Mouse (Mus musculus): ENCODE results near the gene Syne1. TPM values are rescaled to one million over a fixed set of nuclear protein-coding genes. Genes with fewer than 3 reads are reported as not detected.

Syne1 gene
- polyA plus RNA-seq, 1 experiment = 4.3 TPM

DNA sequence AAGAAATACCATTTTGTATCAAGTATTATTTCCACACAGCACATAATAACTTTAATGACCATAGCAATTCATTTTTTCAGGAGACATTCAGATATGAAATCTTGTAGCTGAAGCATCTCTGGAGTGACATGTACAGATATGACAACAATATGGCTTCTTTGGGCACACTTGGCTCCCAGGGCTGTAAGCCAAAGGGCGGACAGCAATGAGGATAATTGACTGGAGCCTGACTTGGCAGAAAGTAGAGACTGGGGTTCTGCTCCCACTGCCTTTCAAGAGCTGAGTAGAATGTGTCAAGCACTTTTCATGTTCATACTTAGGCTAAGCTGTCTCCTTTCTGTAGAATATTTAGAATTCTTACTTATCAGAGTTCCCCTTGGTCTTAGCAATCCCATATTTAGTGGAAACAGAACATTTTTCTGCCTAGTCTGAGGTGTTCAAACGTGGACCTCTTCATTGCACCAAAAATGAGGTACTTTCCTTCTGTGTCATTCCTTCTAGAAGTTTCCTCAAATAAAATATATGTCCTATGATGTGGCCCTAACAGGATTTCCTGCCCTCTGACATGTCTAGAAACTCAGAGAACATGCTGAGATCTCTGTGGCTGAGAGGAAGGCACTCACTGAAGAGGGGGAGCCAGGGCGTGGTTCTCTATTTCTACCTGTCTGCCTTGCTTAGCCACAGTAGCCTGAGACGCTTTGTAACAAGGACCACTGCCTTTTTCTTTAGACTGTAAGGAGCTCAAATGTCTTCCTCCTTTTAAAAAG, 103.1 kb downstream of the Syne1 start:
- WGBS = 54% methylated on average over 4 of the region's 4 CpGs
- DNase-seq (ENCODE audit: low read depth, low spot score) = no peak

GRCm38 (mm10) chr10:5445313-5445712, 106.0 kb downstream of the Syne1 start:
- no peak for DNase-seq (ENCODE audit: low read depth, low spot score)
- 93% methylated on average over 3 of the region's 3 CpGs for WGBS

GRCm38 (mm10) chr10:5443020-5443419, 108.3 kb downstream of the Syne1 start:
- WGBS = 86% methylated on average over 2 of the region's 2 CpGs
- DNase-seq (ENCODE audit: low read depth, low spot score) = no peak

- WGBS = 68% methylated on average over 2 of the region's 2 CpGs
- DNase-seq (ENCODE audit: low read depth, low spot score) = no peak
Observed at GRCm38 (mm10) chr10:5439802-5440350, 111.4 kb downstream of the Syne1 start.

DNA sequence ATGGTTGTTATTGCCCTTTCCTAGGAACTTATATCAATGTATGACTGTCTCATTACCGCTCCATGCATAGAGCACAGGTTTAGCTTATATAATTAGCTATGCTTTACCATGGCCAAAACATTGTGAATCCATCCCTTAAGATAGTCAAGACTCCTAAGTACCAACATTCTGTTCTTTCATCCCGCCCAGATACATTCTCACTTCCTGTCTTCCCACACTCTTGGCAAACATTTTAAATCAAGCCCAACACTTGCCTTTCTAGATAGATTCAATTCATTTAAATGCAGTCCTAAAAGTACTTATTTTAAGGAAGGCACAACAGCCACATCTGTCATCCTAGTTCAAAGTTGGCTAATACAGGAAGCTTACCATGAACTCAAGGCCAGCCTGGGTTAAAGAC, 113.5 kb downstream of the Syne1 start:
- WGBS = 75% methylated on average over 2 of the region's 2 CpGs
- DNase-seq (ENCODE audit: low read depth, low spot score) = no peak

- no peak for DNase-seq (ENCODE audit: low read depth, low spot score)
- 75% methylated on average over 4 of the region's 4 CpGs for WGBS
Observed at GRCm38 (mm10) chr10:5423984-5424383, 127.3 kb downstream of the Syne1 start.

- WGBS = 72% methylated on average over 3 of the region's 3 CpGs
- DNase-seq (ENCODE audit: low read depth, low spot score) = no peak
Observed at GRCm38 (mm10) chr10:5415730-5416129, 135.6 kb downstream of the Syne1 start.

GRCm38 (mm10) chr10:5384131-5384776, 167.0 kb downstream of the Syne1 start:
- no peak for DNase-seq (ENCODE audit: low read depth, low spot score)
- 69% methylated on average over 6 of the region's 6 CpGs for WGBS

GRCm38 (mm10) chr10:5381536-5381935, 169.7 kb downstream of the Syne1 start:
- no peak for DNase-seq (ENCODE audit: low read depth, low spot score)
- 90% methylated on average over 4 of the region's 4 CpGs for whole genome bisulfite sequencing

GRCm38 (mm10) chr10:5378969-5379368, 172.3 kb downstream of the Syne1 start:
- whole genome bisulfite sequencing = 57% methylated on average over 2 of the region's 2 CpGs

DNA sequence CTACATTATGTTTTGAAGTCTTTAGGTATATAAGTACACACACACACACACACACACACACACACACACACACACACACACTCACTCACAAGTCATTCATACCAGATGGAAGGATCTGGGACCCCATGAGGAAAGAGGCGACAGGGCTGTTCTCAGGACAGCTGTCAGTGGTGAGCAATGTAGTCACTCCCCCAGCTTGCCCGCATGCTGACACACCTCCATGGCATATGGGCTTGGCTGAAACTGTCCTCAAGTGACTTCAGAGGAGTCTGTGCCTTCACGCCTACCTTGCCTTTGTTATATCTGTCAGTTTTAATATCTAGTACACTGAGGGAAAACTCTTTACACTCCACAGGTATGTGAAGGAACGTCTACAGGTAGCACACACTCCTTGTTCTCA, 181.7 kb downstream of the Syne1 start:
- no peak for DNase-seq (ENCODE audit: low read depth, low spot score)
- 57% methylated on average over 4 of the region's 4 CpGs for WGBS

More at GRCm38 (mm10) chr10:5378969-5379368, 172.3 kb downstream of the Syne1 start:
- DNase-seq (ENCODE audit: low read depth, low spot score) = no peak

DNA sequence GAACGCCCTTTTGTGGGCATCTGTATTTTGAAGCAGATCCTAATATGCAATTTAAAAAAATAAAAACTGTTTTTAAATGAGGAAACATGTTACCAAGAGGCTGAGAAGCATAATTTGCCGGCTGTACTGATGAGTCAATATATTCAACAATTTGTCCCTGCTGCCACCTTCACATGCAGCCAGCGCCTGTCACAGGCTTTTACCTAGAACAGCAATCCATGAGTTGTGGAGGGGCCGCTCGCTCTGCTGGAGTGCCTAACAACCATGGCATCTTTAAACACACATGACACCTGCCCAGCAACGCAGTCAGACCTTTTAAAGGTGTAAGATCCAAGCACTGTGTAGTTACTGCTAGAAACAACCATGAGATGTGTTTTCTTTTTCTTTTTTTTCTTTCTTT, 183.0 kb downstream of the Syne1 start:
- DNase-seq (ENCODE audit: low read depth, low spot score) = no peak
- WGBS = 54% methylated on average over 6 of the region's 6 CpGs

DNA sequence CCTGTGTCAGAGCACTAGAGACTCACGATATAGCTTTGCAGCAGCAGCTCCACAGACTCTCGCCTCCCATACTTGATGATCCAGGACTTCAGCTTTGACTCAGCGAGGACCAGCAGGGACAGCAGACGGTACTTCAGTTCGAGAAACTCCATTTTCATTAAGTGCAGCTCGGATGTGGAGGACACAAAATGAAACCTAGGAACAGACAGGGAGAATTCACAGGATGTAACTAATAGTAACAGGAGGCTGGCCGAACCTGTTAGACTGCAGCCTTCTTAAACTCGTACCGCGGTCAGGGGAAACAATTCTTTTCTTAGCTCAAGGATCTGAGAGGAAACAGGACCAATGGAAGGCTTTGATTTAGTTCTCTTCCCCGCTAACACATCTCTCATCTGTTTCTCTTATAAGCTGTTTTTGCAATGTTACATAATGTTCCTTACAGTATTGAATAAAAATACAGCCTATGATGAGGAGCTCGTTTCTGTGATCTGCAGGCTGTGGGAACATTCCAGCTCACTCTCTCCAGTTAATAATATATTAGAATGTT, 183.7 kb downstream of the Syne1 start:
- 39% methylated on average over 12 of the region's 12 CpGs for WGBS
- DNase-seq (ENCODE audit: low read depth, low spot score) = no peak

DNA sequence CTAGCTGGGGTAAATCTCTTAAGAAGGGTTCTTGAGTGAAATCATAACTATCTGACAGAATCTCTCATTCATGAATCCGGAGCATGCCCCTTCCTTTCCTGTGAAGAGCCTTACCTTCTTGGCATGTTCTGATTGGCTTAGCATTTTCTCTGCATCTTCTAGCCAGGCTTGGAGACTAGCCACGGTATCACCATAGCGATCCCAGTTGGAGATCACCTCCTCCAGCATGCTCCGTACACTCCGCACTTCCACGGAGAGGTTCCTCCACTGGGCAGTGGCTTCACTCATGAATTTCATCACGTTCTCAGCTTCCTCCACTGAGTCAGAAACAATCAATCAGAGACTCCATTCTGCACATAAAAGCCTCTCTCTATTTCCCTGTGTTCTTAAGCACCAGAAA, 190.7 kb downstream of the Syne1 start:
- WGBS = 72% methylated on average over 7 of the region's 7 CpGs

GRCm38 (mm10) chr10:5356614-5357013, 194.7 kb downstream of the Syne1 start:
- WGBS = 87% methylated on average over 5 of the region's 5 CpGs

More for the DNA sequence above, 190.7 kb downstream of the Syne1 start:
- DNase-seq (ENCODE audit: low read depth, low spot score) = no peak

GRCm38 (mm10) chr10:5353390-5353789, 197.9 kb downstream of the Syne1 start:
- DNase-seq (ENCODE audit: low read depth, low spot score) = no peak

More at GRCm38 (mm10) chr10:5356614-5357013, 194.7 kb downstream of the Syne1 start:
- DNase-seq (ENCODE audit: low read depth, low spot score) = no peak

DNA sequence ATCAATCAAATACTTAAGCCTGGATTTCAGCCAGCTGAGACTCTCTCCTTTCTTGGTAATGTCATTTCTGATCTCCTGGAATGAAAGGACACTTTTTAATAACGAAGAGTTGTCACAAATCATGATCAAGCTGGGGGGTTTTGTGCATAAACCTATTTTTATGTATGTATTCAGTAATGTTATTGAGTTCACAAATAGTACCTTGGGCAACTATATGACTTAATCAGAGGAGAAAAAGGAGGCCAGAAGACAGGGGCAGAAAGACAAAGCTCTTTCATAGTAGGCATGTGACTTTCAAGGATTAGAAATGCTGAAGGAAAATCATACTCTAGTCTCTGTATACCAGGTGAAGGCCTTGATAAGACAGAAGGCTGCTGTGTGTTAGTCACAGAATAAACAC, 204.4 kb downstream of the Syne1 start:
- no peak for DNase-seq (ENCODE audit: low read depth, low spot score)

More at GRCm38 (mm10) chr10:5353390-5353789, 197.9 kb downstream of the Syne1 start:
- WGBS = 89% methylated on average over 1 of the region's 1 CpGs

DNA sequence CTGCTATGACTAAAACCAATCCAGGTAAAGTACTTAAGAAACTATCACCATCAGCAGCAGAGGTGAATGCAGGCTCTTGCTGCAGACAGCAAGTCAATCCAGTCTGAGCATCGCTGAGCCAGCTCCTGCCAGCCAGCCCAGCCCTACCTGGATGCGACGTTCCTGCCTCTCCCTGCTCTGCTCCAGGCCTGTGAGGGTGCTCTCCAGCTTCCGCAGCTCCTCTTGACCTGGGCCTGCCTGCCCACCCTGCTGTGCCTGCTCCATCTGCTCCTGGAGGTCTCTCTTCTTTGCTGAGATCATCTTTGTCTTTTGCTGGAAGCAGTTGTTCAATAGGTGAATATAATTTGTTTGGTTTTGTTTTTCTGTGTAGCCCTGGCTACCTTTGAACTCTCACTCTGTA, 208.1 kb downstream of the Syne1 start:
- no peak for DNase-seq (ENCODE audit: low read depth, low spot score)
- WGBS = 59% methylated on average over 4 of the region's 4 CpGs

More for the DNA sequence above, 204.4 kb downstream of the Syne1 start:
- WGBS = 37% methylated on average over 1 of the region's 1 CpGs

DNA sequence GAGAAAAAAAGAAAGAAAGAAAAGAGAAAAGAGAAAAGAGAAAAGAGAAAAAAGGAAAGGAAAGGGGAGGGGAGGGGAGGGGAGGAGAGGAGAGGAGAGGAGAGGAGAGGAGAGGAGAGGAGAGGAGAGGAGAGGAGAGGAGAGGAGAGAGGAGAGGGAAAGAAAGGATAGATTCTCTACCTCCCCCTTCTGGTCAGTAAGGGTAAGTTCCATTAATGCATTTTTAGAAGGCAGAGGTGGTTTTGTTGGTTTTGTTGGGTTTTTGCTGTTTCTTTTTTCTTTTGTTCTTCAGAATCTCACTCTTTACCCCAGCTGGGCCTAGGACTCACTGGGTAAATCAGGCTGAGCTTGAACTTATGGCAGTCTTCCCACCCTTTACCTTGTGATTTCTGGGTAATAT, 214.9 kb downstream of the Syne1 start:
- DNase-seq (ENCODE audit: low read depth, low spot score) = no peak

- 86% methylated on average over 5 of the region's 5 CpGs for WGBS
- no peak for DNase-seq (ENCODE audit: low read depth, low spot score)
Observed at GRCm38 (mm10) chr10:5332801-5333200, 218.5 kb downstream of the Syne1 start.

GRCm38 (mm10) chr10:5326716-5327115, 224.6 kb downstream of the Syne1 start:
- no peak for DNase-seq (ENCODE audit: low read depth, low spot score)
- 70% methylated on average over 9 of the region's 9 CpGs for WGBS
